In genomic region chr4:125928196-125928595, GRCm38 (mm10) we compare ENCODE assay signal across 24 mouse cellular contexts.
DNase-seq lines count a peak whose midpoint lies in the region; ATAC-seq lines count a peak whose summit lies in the region.
"Had no signal": no experiment of that assay in that cellular context is flagged by ENCODE, and none has a peak within 500 bp of the region (broad histone marks: within the 10 kb centered on the region; RNA-seq: fewer than 3 reads in every experiment).

No protein-coding gene starts in this region.

- H3K27me3 ChIP-seq in hindbrain, embryonic 10.5 days (ENCODE audit: insufficient read depth, poor library complexity, severe bottlenecking), result peaks cover 34% of the 10 kb centered on the region
- no peaks in the 10 kb centered on the region; the same call in 1 of the 2 replicates for H3K27me3 ChIP-seq in hindbrain, embryonic 16.5 days (replicated peaks; ENCODE audit: control insufficient read depth, insufficient read depth, low read length)
- H3K27me3 ChIP-seq in neural tube, embryonic 13.5 days, result peaks cover 3% of the 10 kb centered on the region
- H3K27me3 ChIP-seq: stomach, embryonic 15.5 days had no signal

- H3K36me3 ChIP-seq in hindbrain, embryonic 10.5 days, result no peaks in the 10 kb centered on the region
- H3K36me3 ChIP-seq in hindbrain, embryonic 16.5 days (ENCODE audit: control insufficient read depth, insufficient read depth, low read length), result no peaks in the 10 kb centered on the region
- no peaks in the 10 kb centered on the region for H3K36me3 ChIP-seq in neural tube, embryonic 13.5 days
- H3K36me3 ChIP-seq: stomach, embryonic 15.5 days had no signal

- no peak for ATAC-seq in hindbrain, embryonic 16.5 days
- ATAC-seq in neural tube, embryonic 13.5 days (ENCODE audit: low read depth), result peak; percentile 7; the same call in 1 of the 2 replicates
- ATAC-seq in erythroblast, adult 5-6 weeks (replicated peaks; ENCODE audit: low FRiP score, poor library complexity, severe bottlenecking), result no peak
- ATAC-seq: forebrain, embryonic 14.5 days; Patski had no signal

- no peak overlapping the region for H3K4me3 ChIP-seq in hindbrain, embryonic 10.5 days
- no peak overlapping the region for H3K4me3 ChIP-seq in hindbrain, embryonic 16.5 days (ENCODE audit: low read length)
- no peak overlapping the region for H3K4me3 ChIP-seq in neural tube, embryonic 13.5 days
- H3K4me3 ChIP-seq: stomach, embryonic 15.5 days had no signal

- no peaks in the 10 kb centered on the region for H3K9me3 ChIP-seq in hindbrain, embryonic 10.5 days
- H3K9me3 ChIP-seq in hindbrain, embryonic 16.5 days (ENCODE audit: control insufficient read depth, low read length), result no peaks in the 10 kb centered on the region
- H3K9me3 ChIP-seq in neural tube, embryonic 13.5 days, result no peaks in the 10 kb centered on the region
- H3K9me3 ChIP-seq: stomach, embryonic 15.5 days had no signal

- H3K4me1 ChIP-seq in hindbrain, embryonic 10.5 days (replicated peaks), result peaks cover 73% of the 10 kb centered on the region
- H3K4me1 ChIP-seq in hindbrain, embryonic 16.5 days (ENCODE audit: control insufficient read depth, insufficient read depth, low read depth, low read length), result peaks cover 14% of the 10 kb centered on the region
- H3K4me1 ChIP-seq in neural tube, embryonic 13.5 days (replicated peaks), result peaks cover 62% of the 10 kb centered on the region

- DNase-seq in hindbrain, embryonic 10.5 days (ENCODE audit: low spot score), result no peak
- DNase-seq in neural tube, embryonic 10.5 days (ENCODE audit: extremely low spot score, low spot score), result no peak
- peak; percentile 51 for DNase-seq in adipocyte (ENCODE audit: low spot score)
- DNase-seq: cerebellum, adult 11-12 months; cerebellum, adult 9-11 months; gastrocnemius, postnatal 14 days; heart, postnatal 14 days; kidney, adult 18-20 months; kidney, postnatal 4 days; layer of hippocampus, adult 9-11 months; liver; lung, adult 2 months; lung, postnatal 10 days; midbrain, embryonic 14.5 days; right cerebral cortex, postnatal 14 days had no signal

- no peak overlapping the region for H3K4me2 ChIP-seq in hindbrain, embryonic 16.5 days (ENCODE audit: low read length)
- no peak overlapping the region for H3K4me2 ChIP-seq in neural tube, embryonic 13.5 days
- H3K4me2 ChIP-seq: hindbrain, embryonic 14.5 days; stomach, embryonic 15.5 days had no signal

- WGBS in hindbrain, embryonic 10.5 days, result 50% methylated on average over 4 of the region's 4 CpGs
- 39% methylated on average over 4 of the region's 4 CpGs for WGBS in hindbrain, embryonic 16.5 days
- WGBS in neural tube, embryonic 13.5 days, result 40% methylated on average over 4 of the region's 4 CpGs

- H3K27ac ChIP-seq in hindbrain, embryonic 10.5 days, result 0 out of 2 replicates have a peak overlapping the region, but pooled peaks have one; percentile 65
- H3K27ac ChIP-seq in hindbrain, embryonic 16.5 days (ENCODE audit: low read depth, low read length), result no peak overlapping the region
- H3K27ac ChIP-seq in neural tube, embryonic 13.5 days (replicated peaks), result no peak overlapping the region
- H3K27ac ChIP-seq: hindbrain, embryonic 14.5 days; liver, embryonic 14.5 days; macrophage; stomach, embryonic 15.5 days had no signal

- H3K9ac ChIP-seq in hindbrain, embryonic 16.5 days (ENCODE audit: low read depth, low read length), result no peak overlapping the region
- H3K9ac ChIP-seq in neural tube, embryonic 13.5 days, result no peak overlapping the region
- H3K9ac ChIP-seq: hindbrain, embryonic 14.5 days; liver, embryonic 14.5 days; stomach, embryonic 15.5 days had no signal
